Mouse (Mus musculus): ENCODE results near the gene Tomm40l. TPM values are rescaled to one million over a fixed set of nuclear protein-coding genes. Genes with fewer than 3 reads are reported as not detected.

The Tomm40l gene
- polyA plus RNA-seq, 1 experiment from 2014 or later: 58.3 TPM

- ATAC-seq: no peak
- Histone ChIP-seq H3K4me1 (ENCODE audit: control insufficient read depth, insufficient read depth, low read length) (no peaks in the 10 kb centered on the region), H3K27ac (ENCODE audit: low read length) (no peak overlapping the region), H3K4me2 (ENCODE audit: low read length) (no peak overlapping the region), H3K9me3 (replicated peaks; ENCODE audit: control insufficient read depth, low read length, poor library complexity, severe bottlenecking) (no peaks in the 10 kb centered on the region), H3K9ac (ENCODE audit: low read depth, low read length) (no peak overlapping the region), H3K36me3 (ENCODE audit: control insufficient read depth, insufficient read depth, low read length) (no peaks in the 10 kb centered on the region), H3K27me3 (ENCODE audit: control insufficient read depth, insufficient read depth, low read depth, low read length) (no peaks in the 10 kb centered on the region), H3K4me3 (ENCODE audit: low read depth, low read length) (no peak overlapping the region)
- 77% methylated on average over 3 of the region's 3 CpGs for WGBS
Measured at GRCm38 (mm10) chr1:171183620-171184019, 38.7 kb downstream of the Tomm40l start.

DNA sequence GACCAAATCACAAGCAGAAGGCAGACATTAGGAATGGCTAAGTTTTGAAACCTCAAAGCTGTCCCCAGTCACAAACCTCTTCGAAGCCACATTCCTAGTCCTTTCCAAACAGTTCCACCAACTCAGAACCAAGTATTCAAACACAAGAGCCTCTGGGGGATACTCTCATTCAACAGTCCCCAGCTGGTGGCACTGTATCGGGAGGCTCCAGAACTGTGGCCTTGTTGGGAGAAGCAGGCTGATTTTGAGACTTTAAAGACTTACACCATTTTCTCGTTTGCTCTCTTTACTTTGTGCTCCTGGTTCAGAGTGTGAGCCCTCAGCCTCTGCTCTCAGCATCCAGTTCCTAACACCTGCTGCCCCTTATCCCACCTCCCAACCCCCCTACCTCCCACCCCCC, 39.3 kb downstream of the Tomm40l start:
- Histone ChIP-seq H3K9ac (ENCODE audit: low read depth, low read length) (no peak overlapping the region), H3K9me3 (replicated peaks; ENCODE audit: control insufficient read depth, low read length, poor library complexity, severe bottlenecking) (no peaks in the 10 kb centered on the region), H3K4me2 (ENCODE audit: low read length) (no peak overlapping the region), H3K4me1 (ENCODE audit: control insufficient read depth, insufficient read depth, low read length) (no peaks in the 10 kb centered on the region), H3K27ac (ENCODE audit: low read length) (no peak overlapping the region), H3K4me3 (ENCODE audit: low read depth, low read length) (no peak overlapping the region), H3K27me3 (ENCODE audit: control insufficient read depth, insufficient read depth, low read depth, low read length) (no peaks in the 10 kb centered on the region), H3K36me3 (ENCODE audit: control insufficient read depth, insufficient read depth, low read length) (no peaks in the 10 kb centered on the region)
- WGBS: 91% methylated on average over 3 of the region's 3 CpGs
- ATAC-seq: no peak

DNA sequence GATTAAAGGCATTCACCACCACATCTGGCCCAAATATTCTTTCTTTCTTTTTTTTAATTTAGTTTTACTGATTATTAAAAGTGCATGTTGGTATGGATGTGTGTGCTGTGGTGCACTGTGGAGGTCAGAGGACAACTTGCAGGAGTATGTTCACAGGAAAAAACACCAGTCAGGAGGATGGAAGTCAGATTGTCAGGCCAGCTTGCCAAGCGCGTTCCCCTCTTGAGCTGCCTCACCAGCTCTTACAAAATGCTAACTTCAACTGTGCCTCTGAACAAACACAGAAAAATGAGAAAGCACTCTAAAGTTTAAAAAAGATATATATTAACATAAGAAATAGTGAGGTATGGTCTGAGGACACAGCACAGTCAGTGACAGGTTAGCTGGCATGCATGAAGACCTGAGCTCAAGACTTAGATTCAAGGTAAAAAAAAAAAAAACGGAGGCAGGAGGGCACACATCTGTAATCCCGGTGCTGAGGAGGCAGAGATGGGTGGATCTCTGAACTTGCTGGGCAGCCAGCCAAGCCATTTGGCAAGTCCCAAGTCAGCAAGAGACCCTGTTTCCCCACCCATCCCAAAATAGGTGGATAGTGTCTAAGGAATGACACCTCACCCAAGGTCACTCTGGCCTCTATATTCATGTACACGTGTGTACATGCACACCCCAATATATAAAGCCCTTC, 42.7 kb downstream of the Tomm40l start:
- Histone ChIP-seq H3K36me3 (ENCODE audit: control insufficient read depth, insufficient read depth, low read length) (no peaks in the 10 kb centered on the region), H3K4me2 (ENCODE audit: low read length) (no peak overlapping the region), H3K4me1 (ENCODE audit: control insufficient read depth, insufficient read depth, low read length) (no peaks in the 10 kb centered on the region), H3K27ac (ENCODE audit: low read length) (no peak overlapping the region), H3K4me3 (ENCODE audit: low read depth, low read length) (no peak overlapping the region), H3K9ac (ENCODE audit: low read depth, low read length) (no peak overlapping the region), H3K27me3 (ENCODE audit: control insufficient read depth, insufficient read depth, low read depth, low read length) (no peaks in the 10 kb centered on the region), H3K9me3 (replicated peaks; ENCODE audit: control insufficient read depth, low read length, poor library complexity, severe bottlenecking) (no peaks in the 10 kb centered on the region)
- ATAC-seq: no peak
- 83% methylated on average over 5 of the region's 5 CpGs for WGBS

DNA sequence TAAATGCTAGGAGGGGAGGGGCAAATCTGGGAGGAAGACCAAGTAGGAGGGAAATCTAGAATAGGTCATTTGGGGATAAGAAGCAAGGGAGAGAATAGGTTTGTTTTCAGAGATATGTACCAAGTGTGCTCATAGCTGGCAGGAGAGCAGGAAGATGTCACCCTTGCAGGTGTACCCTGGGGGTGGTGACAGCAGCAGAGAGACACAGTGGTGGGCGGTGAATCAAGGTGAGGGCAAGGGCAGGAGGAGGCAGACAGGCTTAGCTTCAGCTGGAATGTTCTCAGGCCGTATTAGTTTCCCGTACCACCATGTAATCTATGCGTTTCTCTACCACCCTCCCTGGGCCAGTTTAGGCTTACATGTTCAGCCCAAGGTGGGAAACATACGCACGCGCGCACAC, 49.5 kb downstream of the Tomm40l start:
- Histone ChIP-seq H3K36me3 (ENCODE audit: control insufficient read depth, insufficient read depth, low read length) (no peaks in the 10 kb centered on the region), H3K4me1 (ENCODE audit: control insufficient read depth, insufficient read depth, low read length) (no peaks in the 10 kb centered on the region), H3K27ac (ENCODE audit: low read length) (no peak overlapping the region), H3K4me3 (ENCODE audit: low read depth, low read length) (no peak overlapping the region), H3K27me3 (ENCODE audit: control insufficient read depth, insufficient read depth, low read depth, low read length) (no peaks in the 10 kb centered on the region), H3K9ac (ENCODE audit: low read depth, low read length) (no peak overlapping the region), H3K4me2 (ENCODE audit: low read length) (no peak overlapping the region), H3K9me3 (replicated peaks; ENCODE audit: control insufficient read depth, low read length, poor library complexity, severe bottlenecking) (no peaks in the 10 kb centered on the region)
- WGBS: 92% methylated on average over 8 of the region's 8 CpGs
- ATAC-seq: no peak

- Histone ChIP-seq H3K36me3 (ENCODE audit: control insufficient read depth, insufficient read depth, low read length) (no peaks in the 10 kb centered on the region), H3K4me2 (ENCODE audit: low read length) (no peak overlapping the region), H3K9me3 (replicated peaks; ENCODE audit: control insufficient read depth, low read length, poor library complexity, severe bottlenecking) (no peaks in the 10 kb centered on the region), H3K9ac (ENCODE audit: low read depth, low read length) (no peak overlapping the region), H3K27ac (ENCODE audit: low read length) (peak overlapping the region; percentile 10; the same call in 1 of the 2 replicates), H3K4me3 (ENCODE audit: low read depth, low read length) (no peak overlapping the region), H3K4me1 (ENCODE audit: control insufficient read depth, insufficient read depth, low read length) (no peaks in the 10 kb centered on the region), H3K27me3 (ENCODE audit: control insufficient read depth, insufficient read depth, low read depth, low read length) (no peaks in the 10 kb centered on the region)
- WGBS: 73% methylated on average over 3 of the region's 3 CpGs
- no peak for ATAC-seq
Measured at GRCm38 (mm10) chr1:171171138-171171537, 51.2 kb downstream of the Tomm40l start.

DNA sequence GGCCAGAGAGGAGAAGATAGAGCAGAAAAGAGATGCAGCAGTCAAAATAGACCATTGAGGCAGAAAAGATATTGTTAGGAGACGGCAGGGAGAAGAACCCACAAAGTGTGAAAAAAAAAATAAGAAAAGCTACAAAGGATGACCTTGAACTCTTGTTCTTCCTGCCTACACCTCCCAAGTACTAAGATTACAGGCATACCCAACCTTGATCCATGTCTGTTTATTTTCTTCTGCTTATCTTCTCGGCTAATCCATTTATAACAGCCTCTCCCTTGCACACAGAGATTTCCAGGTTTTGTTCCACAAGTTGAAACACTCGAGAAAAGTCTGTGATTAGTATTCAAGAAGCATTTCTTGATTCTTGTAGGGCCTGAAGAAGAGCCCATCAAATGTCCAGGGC, 52.4 kb downstream of the Tomm40l start:
- H3K36me3 ChIP-seq (ENCODE audit: control insufficient read depth, insufficient read depth, low read length): no peaks in the 10 kb centered on the region
- no peaks in the 10 kb centered on the region for H3K27me3 ChIP-seq (ENCODE audit: control insufficient read depth, insufficient read depth, low read depth, low read length)
- no peak overlapping the region for H3K4me2 ChIP-seq (ENCODE audit: low read length)
- no peak overlapping the region for H3K27ac ChIP-seq (ENCODE audit: low read length)
- H3K9ac ChIP-seq (ENCODE audit: low read depth, low read length): no peak overlapping the region
- H3K9me3 ChIP-seq (replicated peaks; ENCODE audit: control insufficient read depth, low read length, poor library complexity, severe bottlenecking): no peaks in the 10 kb centered on the region
- ATAC-seq: no peak
- 68% methylated on average over 3 of the region's 3 CpGs for WGBS
- H3K4me1 ChIP-seq (ENCODE audit: control insufficient read depth, insufficient read depth, low read length): no peaks in the 10 kb centered on the region
- no peak overlapping the region for H3K4me3 ChIP-seq (ENCODE audit: low read depth, low read length)

- Histone ChIP-seq H3K36me3 (ENCODE audit: control insufficient read depth, insufficient read depth, low read length) (no peaks in the 10 kb centered on the region), H3K4me1 (ENCODE audit: control insufficient read depth, insufficient read depth, low read length) (no peaks in the 10 kb centered on the region), H3K27ac (ENCODE audit: low read length) (no peak overlapping the region), H3K9ac (ENCODE audit: low read depth, low read length) (no peak overlapping the region), H3K4me3 (ENCODE audit: low read depth, low read length) (no peak overlapping the region), H3K4me2 (ENCODE audit: low read length) (no peak overlapping the region), H3K27me3 (ENCODE audit: control insufficient read depth, insufficient read depth, low read depth, low read length) (no peaks in the 10 kb centered on the region), H3K9me3 (replicated peaks; ENCODE audit: control insufficient read depth, low read length, poor library complexity, severe bottlenecking) (no peaks in the 10 kb centered on the region)
- WGBS: 89% methylated on average over 12 of the region's 12 CpGs
- no peak for ATAC-seq
Measured at GRCm38 (mm10) chr1:171168906-171169305, 53.4 kb downstream of the Tomm40l start.

Other genes with a start within 250 kb of the Tomm40l start
- gene Fcgr2b, start 246.0 kb downstream of the Tomm40l start, polyA plus RNA-seq (2015; fragmentation: Nextera tagmentation; extraction: Ambion mirVana): 1.1 and 1.7 TPM in 2 replicates
- gene Fcgr4, start 203.6 kb downstream of the Tomm40l start, polyA plus RNA-seq (2015; fragmentation: Nextera tagmentation; extraction: Ambion mirVana): 0.14 and 0.16 TPM in 2 replicates
- gene Fcgr3, start 157.6 kb downstream of the Tomm40l start, polyA plus RNA-seq (2015; fragmentation: Nextera tagmentation; extraction: Ambion mirVana): 6.8 and 9.0 TPM in 2 replicates
- gene Cfap126, start 108.6 kb downstream of the Tomm40l start, polyA plus RNA-seq (2015; fragmentation: Nextera tagmentation; extraction: Ambion mirVana): 7.8 and 9.2 TPM in 2 replicates
- 284 and 311 TPM in 2 replicates for gene Sdhc, start 71.9 kb downstream of the Tomm40l start, polyA plus RNA-seq (2015; fragmentation: Nextera tagmentation; extraction: Ambion mirVana)
- gene Mpz, start 71.8 kb downstream of the Tomm40l start, polyA plus RNA-seq (2015; fragmentation: Nextera tagmentation; extraction: Ambion mirVana): 0.20 and 0.63 TPM in 2 replicates
- gene Pcp4l1, start 26.2 kb downstream of the Tomm40l start, polyA plus RNA-seq (2015; fragmentation: Nextera tagmentation; extraction: Ambion mirVana): 15.1 and 20.7 TPM in 2 replicates
- 0.38 and 0.47 TPM in 2 replicates for gene Nr1i3, start 8.5 kb downstream of the Tomm40l start, polyA plus RNA-seq (2015; fragmentation: Nextera tagmentation; extraction: Ambion mirVana)
- 2.1 and 3.1 TPM in 2 replicates for gene Apoa2, start 2.5 kb upstream of the Tomm40l start, polyA plus RNA-seq (2015; fragmentation: Nextera tagmentation; extraction: Ambion mirVana)
- 15.9 and 19.3 TPM in 2 replicates for gene Fcer1g, start 11.9 kb upstream of the Tomm40l start, polyA plus RNA-seq (2015; fragmentation: Nextera tagmentation; extraction: Ambion mirVana)
- gene Adamts4, start 27.9 kb upstream of the Tomm40l start, polyA plus RNA-seq (2015; fragmentation: Nextera tagmentation; extraction: Ambion mirVana): 8.7 and 9.1 TPM in 2 replicates
- 218 and 225 TPM in 2 replicates for gene Ndufs2, start 28.9 kb upstream of the Tomm40l start, polyA plus RNA-seq (2015; fragmentation: Nextera tagmentation; extraction: Ambion mirVana)
- gene B4galt3, start 47.8 kb upstream of the Tomm40l start, polyA plus RNA-seq (2015; fragmentation: Nextera tagmentation; extraction: Ambion mirVana): 113 and 115 TPM in 2 replicates
- 44.4 and 49.5 TPM in 2 replicates for gene Ppox, start 58.7 kb upstream of the Tomm40l start, polyA plus RNA-seq (2015; fragmentation: Nextera tagmentation; extraction: Ambion mirVana)
- 105 and 112 TPM in 2 replicates for gene Usp21, start 65.5 kb upstream of the Tomm40l start, polyA plus RNA-seq (2015; fragmentation: Nextera tagmentation; extraction: Ambion mirVana)
- 105 and 116 TPM in 2 replicates for gene Ufc1, start 72.5 kb upstream of the Tomm40l start, polyA plus RNA-seq (2015; fragmentation: Nextera tagmentation; extraction: Ambion mirVana)
- 53.6 and 55.2 TPM in 2 replicates for gene Dedd, start 106.6 kb upstream of the Tomm40l start, polyA plus RNA-seq (2015; fragmentation: Nextera tagmentation; extraction: Ambion mirVana)
- 53.8 and 56.9 TPM in 2 replicates for gene Nit1, start 123.1 kb upstream of the Tomm40l start, polyA plus RNA-seq (2015; fragmentation: Nextera tagmentation; extraction: Ambion mirVana)
- 146 and 166 TPM in 2 replicates for gene Pfdn2, start 123.2 kb upstream of the Tomm40l start, polyA plus RNA-seq (2015; fragmentation: Nextera tagmentation; extraction: Ambion mirVana)
- gene Klhdc9, start 138.3 kb upstream of the Tomm40l start, polyA plus RNA-seq (2015; fragmentation: Nextera tagmentation; extraction: Ambion mirVana): 4.3 and 4.6 TPM in 2 replicates
- 3.6 and 3.9 TPM in 2 replicates for gene Nectin4, start 147.6 kb upstream of the Tomm40l start, polyA plus RNA-seq (2015; fragmentation: Nextera tagmentation; extraction: Ambion mirVana)
- 0.45 and 0.59 TPM in 2 replicates for gene Arhgap30, start 166.4 kb upstream of the Tomm40l start, polyA plus RNA-seq (2015; fragmentation: Nextera tagmentation; extraction: Ambion mirVana)
- 197 and 201 TPM in 2 replicates for gene Usf1, start 188.8 kb upstream of the Tomm40l start, polyA plus RNA-seq (2015; fragmentation: Nextera tagmentation; extraction: Ambion mirVana)
- 6.2 and 7.6 TPM in 2 replicates for gene Tstd1, start 196.4 kb upstream of the Tomm40l start, polyA plus RNA-seq (2015; fragmentation: Nextera tagmentation; extraction: Ambion mirVana)
- 10.4 and 10.5 TPM in 2 replicates for gene F11r, start 215.0 kb upstream of the Tomm40l start, polyA plus RNA-seq (2015; fragmentation: Nextera tagmentation; extraction: Ambion mirVana)